Mouse (Mus musculus): ENCODE results near the gene Ifna6.

The Ifna6 gene

DNA sequence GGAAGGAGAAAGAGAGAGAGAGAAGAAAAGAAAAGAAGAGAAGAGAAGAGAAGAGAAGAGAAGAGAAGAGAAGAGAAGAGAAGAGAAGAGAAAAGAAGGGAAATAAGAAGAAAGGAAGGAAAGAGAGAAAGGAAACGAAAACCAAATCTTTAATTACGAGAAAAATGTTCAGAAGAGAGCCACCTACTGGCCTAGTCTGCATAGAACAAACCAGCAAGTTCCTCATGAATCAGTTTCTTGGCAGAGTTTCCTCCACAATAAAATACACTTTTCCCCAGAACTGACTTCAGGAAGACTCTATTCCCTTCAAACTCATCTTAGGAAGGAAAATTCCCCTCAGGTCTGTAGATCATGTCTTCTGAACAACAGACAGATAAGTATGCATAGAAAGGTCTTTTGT is 18.1 kb downstream of the Ifna6 start:
- no peak for DNase-seq (ENCODE audit: low read depth, low spot score)

GRCm38 (mm10) chr4:88849698-88850097 is 22.5 kb downstream of the Ifna6 start, which contains the start of gene Ifna1:
Ifna1 (plus strand) TSS chr4:88850087.
- DNase-seq (ENCODE audit: low read depth, low spot score): no peak

GRCm38 (mm10) chr4:88851026-88851763 is 24.0 kb downstream of the Ifna6 start:
- no peak for DNase-seq (ENCODE audit: low read depth, low spot score)

DNA sequence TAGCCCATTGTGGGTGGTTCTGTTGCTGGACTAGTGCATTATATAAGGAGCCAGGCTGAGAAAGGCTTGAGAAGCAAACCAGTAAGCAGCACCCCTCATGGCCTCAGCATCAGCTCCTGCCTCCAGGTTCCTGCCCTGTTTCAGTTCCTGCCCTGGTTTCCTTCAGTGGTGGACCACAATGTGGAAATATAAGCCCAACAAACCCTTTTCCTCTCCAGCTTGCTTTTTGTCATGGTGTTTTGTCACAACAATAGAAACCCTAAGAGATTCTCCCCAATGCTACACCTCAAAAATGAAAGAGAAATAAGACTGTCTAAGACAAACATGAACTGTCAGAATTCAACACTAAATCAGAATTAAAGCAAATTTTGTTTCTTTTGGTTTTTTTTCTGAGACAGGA is 32.0 kb downstream of the Ifna6 start:
- no peak for DNase-seq (ENCODE audit: low read depth, low spot score)

- no peak for DNase-seq (ENCODE audit: low read depth, low spot score)
Observed at GRCm38 (mm10) chr4:88863309-88863708, 36.1 kb downstream of the Ifna6 start.

DNA sequence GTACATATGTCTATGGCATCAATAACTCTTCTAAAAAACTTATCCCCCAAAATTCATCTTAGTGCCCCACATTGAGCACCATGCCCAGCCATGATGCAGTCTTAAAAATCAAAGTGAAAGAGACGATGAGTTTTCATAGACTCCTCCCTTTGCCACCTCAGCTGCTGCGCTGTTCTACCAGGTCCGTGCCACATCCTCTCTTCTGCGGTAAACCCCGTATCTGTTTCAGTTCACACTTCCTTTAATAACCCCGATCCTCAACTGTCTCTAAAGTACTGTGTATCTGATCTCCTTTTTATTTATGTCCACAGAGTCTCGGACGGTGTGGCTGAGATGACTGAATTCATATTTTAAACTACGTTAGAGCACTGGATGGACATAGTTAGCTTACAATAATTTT is 37.4 kb downstream of the Ifna6 start:
- no peak for DNase-seq (ENCODE audit: low read depth, low spot score)

DNA sequence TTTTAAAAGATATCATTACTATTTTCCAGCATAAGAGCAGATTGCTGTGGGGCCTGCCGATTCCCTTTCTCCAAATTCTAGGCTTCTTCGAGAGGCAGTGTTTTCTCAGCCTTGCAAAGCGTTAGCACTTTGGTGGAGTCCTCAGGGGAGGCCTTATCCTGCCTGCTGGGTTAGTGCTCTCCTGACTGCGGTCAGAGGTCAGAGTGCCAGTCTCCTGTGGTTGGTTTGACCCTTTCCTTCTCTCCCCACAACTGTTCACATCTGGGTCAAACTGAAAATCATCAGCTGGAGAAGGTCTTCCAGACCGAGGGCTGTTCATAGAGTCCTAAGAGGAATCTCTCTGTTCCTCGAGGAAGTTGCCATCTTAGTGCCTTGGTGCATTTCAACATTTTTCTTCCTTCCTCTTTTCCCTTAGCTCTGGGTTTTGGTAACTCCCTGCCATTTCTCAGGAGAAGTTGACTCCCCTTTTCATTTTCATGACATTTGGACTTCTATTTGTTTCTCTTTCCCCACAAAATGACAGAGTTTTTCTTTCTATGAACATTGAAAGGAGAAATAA is 37.9 kb downstream of the Ifna6 start:
- DNase-seq (ENCODE audit: low read depth, low spot score): no peak

- peak; percentile 54 for DNase-seq (ENCODE audit: low read depth, low spot score)
Observed at GRCm38 (mm10) chr4:88867366-88867925, 40.2 kb downstream of the Ifna6 start.

- DNase-seq (ENCODE audit: low read depth, low spot score): no peak
Observed at GRCm38 (mm10) chr4:88867926-88868911, 41.0 kb downstream of the Ifna6 start.

DNA sequence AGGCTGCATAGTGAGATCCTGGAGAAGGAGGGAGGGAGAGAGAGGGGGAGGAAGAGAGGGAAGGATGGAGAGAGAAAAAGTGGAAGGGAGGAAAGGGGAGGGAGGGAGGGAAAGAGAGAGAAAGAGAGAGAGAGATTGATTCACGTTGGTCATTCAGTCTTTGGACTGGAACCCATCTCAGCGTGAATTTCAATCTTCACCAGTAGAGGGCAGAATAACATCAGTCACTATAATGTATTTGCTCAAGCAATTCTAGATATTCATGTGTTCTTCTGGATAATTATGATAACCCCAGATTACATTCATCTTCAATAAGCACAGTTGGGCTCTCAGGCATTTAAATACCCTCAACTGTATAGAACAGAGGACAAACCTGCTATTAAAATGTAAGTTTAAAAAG is 45.5 kb downstream of the Ifna6 start:
- DNase-seq (ENCODE audit: low read depth, low spot score): no peak

DNA sequence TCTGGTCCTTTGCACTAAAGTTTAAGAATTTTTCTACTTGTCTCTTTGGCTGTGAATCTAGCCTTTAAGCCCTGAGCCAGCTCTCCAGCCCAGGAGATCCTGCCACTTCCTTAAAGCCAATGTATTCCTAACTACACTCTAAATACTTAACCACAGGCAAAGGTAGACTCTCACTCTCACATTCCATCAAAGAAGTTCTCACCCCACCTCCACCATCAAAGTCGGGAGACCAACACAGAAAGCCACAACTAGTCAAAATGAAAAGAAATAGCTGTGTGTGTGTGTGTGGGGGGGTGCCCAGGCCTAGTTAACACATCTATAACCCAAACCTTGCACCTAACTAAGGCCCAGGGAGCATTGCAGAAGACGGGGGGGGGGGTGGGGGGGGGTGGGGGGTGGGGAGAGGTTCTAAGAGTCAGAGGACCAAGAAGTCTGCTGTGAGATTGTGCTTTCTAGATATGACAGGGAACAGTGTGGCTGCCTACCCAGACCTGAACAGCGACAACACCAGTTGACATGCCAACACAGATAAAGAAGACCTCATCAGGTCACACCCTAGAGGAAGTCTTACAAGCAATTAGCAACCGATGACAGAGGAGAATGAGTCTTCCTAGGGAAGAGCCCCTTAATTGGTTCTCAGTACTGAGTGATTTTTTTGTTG is 48.3 kb downstream of the Ifna6 start:
- DNase-seq (ENCODE audit: low read depth, low spot score): no peak

DNA sequence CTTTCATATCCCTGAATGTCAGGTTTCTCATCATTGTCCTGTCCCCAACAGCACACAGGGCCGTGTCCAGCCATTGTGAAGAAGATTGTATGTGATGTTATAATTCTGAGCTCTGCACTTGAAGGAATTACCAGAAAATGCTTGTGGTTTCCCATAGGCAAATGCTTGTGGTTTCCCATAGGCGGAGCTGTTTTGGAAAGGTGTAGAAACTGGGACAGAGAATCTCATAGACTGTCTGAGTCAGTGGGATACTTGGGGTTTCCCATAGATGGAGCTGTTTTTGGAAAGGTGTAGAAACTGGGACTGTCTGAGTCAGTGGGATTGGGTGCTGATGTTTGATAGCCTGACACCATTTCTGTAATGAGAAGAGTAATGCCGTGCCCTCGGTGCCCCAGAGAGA is 49.3 kb downstream of the Ifna6 start:
- DNase-seq (ENCODE audit: low read depth, low spot score): no peak
